Mouse (Mus musculus) heart, adult 2 months (tissue): ENCODE data around the gene Map7. TPM values are rescaled to one million over a fixed set of nuclear protein-coding genes. Genes with fewer than 3 reads are reported as not detected.

Experiments used
- DNase-seq, 2 experiments: peaks; one replicate each; pipeline ENCODE4 v3.0.0; 2021
- H3K27ac ChIP-seq: fragments of 200-600 bp; 2 replicates; pipeline ENCODE4 v1.8.1; 2022
- H3K27me3 ChIP-seq: fragments of 200-500 bp; 2 replicates; pipeline ENCODE4 v1.6.1; 2012; ENCODE audit warnings: mild to moderate bottlenecking, low read length, inconsistent platforms, mixed read lengths; ENCODE audit not compliant: control insufficient read depth, insufficient read depth
- H3K36me3 ChIP-seq: fragments of 200-500 bp; 2 replicates; pipeline ENCODE4 v1.6.1; 2012; ENCODE audit warnings: low read length, inconsistent platforms; ENCODE audit not compliant: control insufficient read depth, insufficient read depth
- H3K4me1 ChIP-seq: fragments of 200-500 bp; 2 replicates; pipeline ENCODE4 v1.6.1; 2011; ENCODE audit warnings: low read length; ENCODE audit not compliant: control insufficient read depth, insufficient read depth
- H3K4me3 ChIP-seq: fragments of 200-600 bp; 2 replicates; pipeline ENCODE4 v1.8.1; 2022
- H3K79me2 ChIP-seq: fragments of 200-500 bp; replicated peaks from 2 replicates; pipeline ENCODE4 v1.6.1; 2012; ENCODE audit warnings: mild to moderate bottlenecking, inconsistent platforms, low read length, moderate library complexity, mixed read lengths; ENCODE audit not compliant: control insufficient read depth, insufficient read depth
- H3K9ac ChIP-seq: fragments of 200-500 bp; 2 replicates; pipeline ENCODE4 v1.6.1; 2012; ENCODE audit warnings: low read depth, mild to moderate bottlenecking, control low read depth, inconsistent platforms, low read length, mixed read lengths
- CTCF ChIP-seq: fragments of 200-600 bp; IDR thresholded peaks from 2 replicates; pipeline ENCODE4 v1.8.1; 2022; ENCODE audit warnings: antibody characterized with exemption, mild to moderate bottlenecking, moderate library complexity
- EP300 ChIP-seq: fragments of 200-500 bp; IDR thresholded peaks from 2 replicates; pipeline ENCODE4 v1.6.1; 2011; ENCODE audit warnings: low read depth, low read length, control low read depth; ENCODE audit not compliant: insufficient read depth
- POLR2A ChIP-seq: fragments of 200-500 bp; IDR thresholded peaks from 2 replicates; pipeline ENCODE4 v1.6.1; 2011; ENCODE audit warnings: mild to moderate bottlenecking, low read depth, low read length, control low read depth; ENCODE audit not compliant: insufficient read depth
- WGBS: fragments of 180-500 bp; shearing (Covaris S2); methylation state at CpG from one replicate; pipeline ENCODE4 v1.1.7; 2018; 5-methylcytosine and 5-hydroxymethylcytosine counted together
- intact Hi-C: fragments of 180-260 bp; cut with DNase I; formaldehyde crosslinking; loops from one replicate; pipeline ENCODE4 v1.15.1; 2025
- polyA plus RNA-seq: library from polyadenylated mRNA; depleted of rRNA; stranded (reverse); fragments of >200 nt; gene quantifications from 2 replicates; pipeline ENCODE4 v1.2.3, GENCODE M21; 2012
- total RNA-seq, 2 experiments: library from RNA; stranded (reverse); gene quantifications; 2 replicates each; pipeline ENCODE4 v1.2.3; 2021

The Map7 gene
- total and polyA plus RNA-seq, 3 experiments, result 6.6 to 19.3 (median 17.9) TPM

DNA sequence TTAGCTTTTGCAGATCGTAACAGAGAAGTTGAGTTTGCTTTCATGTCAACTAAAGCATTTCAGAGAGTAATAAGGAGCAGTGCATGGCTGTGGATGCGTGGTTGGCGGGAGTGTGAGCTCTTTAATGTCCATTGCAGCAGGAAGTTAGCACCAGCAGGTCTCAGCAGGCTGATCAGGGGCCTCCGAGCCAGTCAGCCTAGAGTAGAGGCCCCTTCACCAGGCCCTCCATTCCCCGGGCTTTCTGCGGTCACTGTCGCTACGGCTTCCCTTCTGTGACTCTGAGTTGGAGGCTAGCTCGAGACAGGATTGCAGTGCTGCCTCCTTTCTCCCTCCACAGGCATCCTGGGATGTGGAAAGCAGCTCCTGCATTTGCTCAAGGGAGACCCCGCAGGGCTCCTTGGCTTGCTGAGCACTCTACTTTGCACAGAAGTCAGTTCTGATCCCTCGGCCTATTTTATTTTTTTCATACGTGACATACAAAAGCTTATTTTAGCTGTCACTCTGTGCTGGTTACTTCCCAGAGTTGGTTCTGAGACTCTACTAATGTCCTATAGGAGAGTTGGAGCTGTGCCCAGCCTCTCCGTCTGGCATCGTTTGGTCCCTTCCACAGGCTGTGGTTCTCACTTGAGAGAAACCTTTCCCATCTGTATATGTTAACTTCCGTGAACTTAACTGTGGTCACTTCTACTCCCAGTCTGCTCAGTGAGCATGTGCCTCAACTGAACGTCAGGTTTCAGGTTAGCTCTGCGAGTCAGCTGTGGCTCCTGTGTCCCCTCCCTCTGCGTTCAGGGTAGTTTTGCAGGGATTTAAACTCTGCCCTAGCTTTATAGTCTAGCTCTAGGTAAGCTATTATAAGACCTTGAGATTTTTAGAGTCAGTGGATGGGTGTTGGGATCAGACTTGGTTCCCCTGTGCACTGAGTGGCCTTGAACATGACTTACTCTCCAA lies 36.0 kb upstream of the Map7 start:
- no peaks in the 10 kb centered on the region for H3K79me2 ChIP-seq
- intact Hi-C loops, result no loop called here
- H3K4me1 ChIP-seq, result no peaks in the 10 kb centered on the region
- no peak for TF ChIP-seq EP300
- no peak for TF ChIP-seq POLR2A
- no peak for TF ChIP-seq CTCF
- no peaks in the 10 kb centered on the region for H3K36me3 ChIP-seq
- no peak overlapping the region for H3K27ac ChIP-seq
- no peak overlapping the region for H3K9ac ChIP-seq
- H3K4me3 ChIP-seq, result no peak overlapping the region
- no peak for DNase-seq
- WGBS, result 89% methylated on average over 18 of the region's 18 CpGs
- no peaks in the 10 kb centered on the region for H3K27me3 ChIP-seq

DNA sequence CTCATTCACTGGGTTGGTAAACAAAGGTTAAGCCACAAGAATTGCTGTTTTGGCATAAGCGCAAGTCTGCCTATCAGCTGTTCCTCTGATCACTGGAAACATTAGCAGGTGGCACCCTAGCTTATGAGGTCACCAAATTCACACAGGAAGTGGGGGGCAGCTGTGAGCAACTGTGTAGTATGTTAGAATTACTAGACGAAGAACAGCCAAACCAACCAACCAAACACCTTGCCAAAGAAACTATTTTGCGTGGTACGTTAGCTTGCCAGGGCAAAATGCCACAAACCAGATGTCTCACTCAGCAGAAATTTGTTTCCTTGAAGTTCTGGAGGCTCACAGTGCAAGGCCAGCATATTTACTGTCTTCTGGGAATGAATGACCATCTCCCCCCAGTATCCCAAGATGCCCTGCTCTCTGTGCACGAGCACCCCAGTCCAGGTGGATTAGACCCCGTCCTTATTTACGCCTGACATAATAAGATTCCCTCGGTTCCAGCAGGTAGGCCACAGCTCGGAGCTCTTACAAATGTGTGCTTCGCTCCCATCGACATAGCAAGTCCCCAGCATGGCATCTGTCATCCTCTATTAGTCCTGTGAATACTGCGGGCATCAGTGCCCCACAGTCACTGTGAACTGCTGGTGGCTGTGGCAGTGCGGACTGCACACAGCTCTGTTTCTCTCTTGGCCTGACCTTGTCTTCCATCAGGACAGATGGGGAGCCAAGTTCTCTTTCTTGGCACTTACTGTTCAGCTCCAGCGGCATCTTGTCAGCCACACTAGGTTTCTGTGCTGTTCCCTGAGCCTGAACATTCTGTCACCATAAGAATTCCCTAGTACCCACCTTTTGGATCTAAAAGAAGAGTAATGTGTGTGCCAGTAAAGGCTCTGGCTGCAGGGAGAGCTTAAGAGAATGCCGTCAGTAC lies 28.5 kb upstream of the Map7 start:
- Histone ChIP-seq H3K36me3 (no peaks in the 10 kb centered on the region), H3K9ac (no peak overlapping the region), H3K27ac (no peak overlapping the region), H3K79me2 (no peaks in the 10 kb centered on the region), H3K27me3 (no peaks in the 10 kb centered on the region), H3K4me3 (no peak overlapping the region), H3K4me1 (peaks cover 2% of the 10 kb centered on the region; the same call in 1 of the 2 replicates)
- 88% methylated on average over 15 of the region's 15 CpGs for WGBS
- intact Hi-C loops, result loop anchor here (10.0 kb wide), 2 partner anchors 625 to 875 kb away; no protein-coding TSS in a partner anchor
- no peak for DNase-seq
- TF ChIP-seq POLR2A, result no peak
- TF ChIP-seq EP300, result no peak

DNA sequence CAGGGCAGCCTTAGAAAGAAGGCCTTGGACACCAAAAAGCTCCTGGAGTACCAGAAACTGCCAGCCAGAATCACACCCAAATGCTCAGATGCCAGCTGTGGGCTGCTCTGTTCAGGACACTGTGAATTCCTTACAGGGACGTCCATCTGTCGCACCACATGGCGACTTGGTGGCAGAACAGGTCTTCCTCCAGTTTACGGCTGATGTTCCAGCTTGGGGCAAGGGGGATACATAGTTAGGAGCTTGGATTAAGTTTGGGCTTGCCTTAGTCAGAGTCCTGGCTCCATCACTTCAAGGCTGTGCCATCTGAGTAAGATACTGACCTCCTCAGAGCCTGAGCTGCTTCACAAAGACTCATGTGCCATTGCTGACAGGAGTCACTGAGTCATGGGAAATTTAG lies 26.3 kb upstream of the Map7 start:
- no peak overlapping the region for H3K27ac ChIP-seq
- intact Hi-C loops, result loop anchor here (10.0 kb wide), 2 partner anchors 627 to 877 kb away; no protein-coding TSS in a partner anchor
- TF ChIP-seq EP300 (no peak), CTCF (no peak), POLR2A (no peak)
- 94% methylated on average over 4 of the region's 4 CpGs for WGBS
- H3K79me2 ChIP-seq, result no peaks in the 10 kb centered on the region
- no peaks in the 10 kb centered on the region for H3K27me3 ChIP-seq
- H3K4me3 ChIP-seq, result no peak overlapping the region
- DNase-seq, result no peak
- H3K36me3 ChIP-seq, result no peaks in the 10 kb centered on the region
- no peak overlapping the region for H3K9ac ChIP-seq
- peaks cover 2% of the 10 kb centered on the region; the same call in 1 of the 2 replicates for H3K4me1 ChIP-seq

DNA sequence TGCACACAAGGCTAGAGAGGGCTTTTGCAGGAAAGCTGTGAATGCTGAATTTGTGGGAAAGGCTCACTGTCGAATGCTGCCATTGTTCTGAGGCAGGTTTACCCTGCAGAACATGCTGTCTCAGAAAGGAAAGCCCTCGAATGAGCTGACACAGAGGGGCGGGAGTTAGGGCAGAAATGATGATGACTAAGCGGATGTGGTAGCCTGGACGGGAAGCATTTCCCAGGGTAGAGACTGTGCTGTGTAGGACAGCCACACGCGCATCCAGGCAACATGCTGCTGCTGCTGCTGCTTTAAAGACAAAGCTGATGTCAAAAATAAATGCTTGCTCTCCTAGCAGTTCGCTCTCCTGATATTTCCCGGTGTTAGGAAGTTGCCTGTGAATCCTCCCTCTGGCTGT lies 24.9 kb upstream of the Map7 start:
- no peaks in the 10 kb centered on the region for H3K36me3 ChIP-seq
- H3K9ac ChIP-seq, result no peak overlapping the region
- WGBS, result 25% methylated on average over 9 of the region's 9 CpGs
- no peaks in the 10 kb centered on the region for H3K79me2 ChIP-seq
- H3K27me3 ChIP-seq, result no peaks in the 10 kb centered on the region
- no peak overlapping the region for H3K4me3 ChIP-seq
- peak; percentile 37 to 61 for DNase-seq
- peaks cover 2% of the 10 kb centered on the region; the same call in 1 of the 2 replicates for H3K4me1 ChIP-seq
- TF ChIP-seq POLR2A (no peak), CTCF (no peak), EP300 (0 out of 2 replicates have a peak, but pooled peaks have one; percentile 43)
- no peak overlapping the region for H3K27ac ChIP-seq
- intact Hi-C loops, result loop anchor here (1.0 to 10.0 kb wide), 3 partner anchors 190 to 879 kb away; no protein-coding TSS in a partner anchor

DNA sequence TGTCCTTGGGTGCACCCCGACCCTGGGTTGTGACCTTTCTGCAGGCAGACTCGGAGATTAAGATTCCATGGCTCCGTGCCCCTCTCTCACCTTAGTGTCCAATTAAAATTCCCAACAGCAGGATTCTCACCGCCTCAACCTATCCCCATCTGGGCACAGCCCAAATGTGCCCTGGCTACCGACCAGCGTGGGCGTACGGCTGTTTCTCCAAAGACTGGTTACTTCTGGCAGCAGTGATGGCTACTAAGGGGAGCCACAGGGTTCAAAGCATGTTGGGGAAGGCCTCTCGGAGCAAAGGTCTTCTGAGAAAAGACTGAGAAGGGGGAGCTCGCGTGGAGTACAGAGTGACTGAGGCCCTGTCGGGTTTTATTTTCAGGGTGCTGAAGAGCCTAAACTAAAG lies 23.7 kb upstream of the Map7 start:
- no peaks in the 10 kb centered on the region for H3K27me3 ChIP-seq
- H3K79me2 ChIP-seq, result no peaks in the 10 kb centered on the region
- intact Hi-C loops, result loop anchor here (2.0 to 10.0 kb wide), 5 partner anchors 20 to 880 kb away; no protein-coding TSS in a partner anchor
- no peak for TF ChIP-seq CTCF
- TF ChIP-seq EP300, result no peak
- TF ChIP-seq POLR2A, result no peak
- no peak overlapping the region for H3K9ac ChIP-seq
- WGBS, result 87% methylated on average over 12 of the region's 12 CpGs
- no peaks in the 10 kb centered on the region for H3K36me3 ChIP-seq
- H3K4me3 ChIP-seq, result no peak overlapping the region
- no peak overlapping the region for H3K27ac ChIP-seq
- DNase-seq, result peak in 1 of 2 experiments; percentile 30
- H3K4me1 ChIP-seq, result peaks cover 2% of the 10 kb centered on the region; the same call in 1 of the 2 replicates
